Mouse (Mus musculus): ENCODE measurements around the gene Rbm25. TPM values are rescaled to one million over a fixed set of nuclear protein-coding genes. Genes with fewer than 3 reads are reported as not detected.

Rbm25 gene
- polyA plus RNA-seq, 1 experiment, result 130 TPM

GRCm38 (mm10) chr12:83716416-83717184 lies 85.6 kb downstream of the Rbm25 start:
- Histone ChIP-seq H3K4me1 (ENCODE audit: control insufficient read depth, insufficient read depth, low read length) (peaks cover 10% of the 10 kb centered on the region; the same call in 1 of the 2 replicates), H3K27ac (ENCODE audit: insufficient read depth, low read length) (0 out of 2 replicates have a peak overlapping the region, but pooled peaks have one; percentile 11), H3K4me3 (ENCODE audit: insufficient read depth, low read length) (no peak overlapping the region)
- TF ChIP-seq POLR2A (IDR thresholded peaks at IDR 0.05; ENCODE audit: extremely low read depth, insufficient read depth, low read length) (no peak), CTCF (IDR thresholded peaks at IDR 0.05; ENCODE audit: extremely low read depth, insufficient read depth, low read length) (no peak)

GRCm38 (mm10) chr12:83719431-83719830 lies 88.4 kb downstream of the Rbm25 start:
- no peak for TF ChIP-seq CTCF (IDR thresholded peaks at IDR 0.05; ENCODE audit: extremely low read depth, insufficient read depth, low read length)
- no peak for TF ChIP-seq POLR2A (IDR thresholded peaks at IDR 0.05; ENCODE audit: extremely low read depth, insufficient read depth, low read length)
- Histone ChIP-seq H3K4me3 (ENCODE audit: insufficient read depth, low read length) (no peak overlapping the region), H3K27ac (ENCODE audit: insufficient read depth, low read length) (no peak overlapping the region), H3K4me1 (ENCODE audit: control insufficient read depth, insufficient read depth, low read length) (peaks cover 9% of the 10 kb centered on the region; the same call in 1 of the 2 replicates)

GRCm38 (mm10) chr12:83721281-83721680 lies 90.2 kb downstream of the Rbm25 start:
- 0 out of 2 replicates have a peak overlapping the region, but pooled peaks have one; percentile 16 for H3K27ac ChIP-seq (ENCODE audit: insufficient read depth, low read length)
- TF ChIP-seq CTCF (IDR thresholded peaks at IDR 0.05; ENCODE audit: extremely low read depth, insufficient read depth, low read length), result no peak
- H3K4me1 ChIP-seq (ENCODE audit: control insufficient read depth, insufficient read depth, low read length), result peaks cover 6% of the 10 kb centered on the region; the same call in 1 of the 2 replicates
- H3K4me3 ChIP-seq (ENCODE audit: insufficient read depth, low read length), result no peak overlapping the region

DNA sequence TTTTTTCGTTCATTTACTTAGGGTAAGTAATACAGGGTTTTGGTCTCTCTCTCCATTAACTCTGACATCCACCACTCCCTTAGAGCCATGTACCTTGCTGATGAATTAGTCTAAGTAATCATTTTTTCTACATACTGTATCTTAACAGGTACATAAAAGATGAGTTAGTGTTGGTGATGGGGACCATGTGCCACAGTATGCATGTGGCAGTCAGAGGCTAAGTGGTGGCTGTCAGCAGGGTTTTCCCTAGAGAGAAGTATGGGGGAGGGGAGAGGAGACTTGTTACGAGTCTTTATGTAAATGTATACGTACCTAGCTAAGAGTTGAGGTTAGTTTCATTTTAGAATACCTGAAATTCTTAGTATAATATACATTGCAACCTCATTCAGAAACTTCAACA lies 92.0 kb downstream of the Rbm25 start:
- no peak overlapping the region for H3K4me3 ChIP-seq (ENCODE audit: insufficient read depth, low read length)
- TF ChIP-seq POLR2A (IDR thresholded peaks at IDR 0.05; ENCODE audit: extremely low read depth, insufficient read depth, low read length) (no peak), CTCF (IDR thresholded peaks at IDR 0.05; ENCODE audit: extremely low read depth, insufficient read depth, low read length) (no peak)
- H3K4me1 ChIP-seq (ENCODE audit: control insufficient read depth, insufficient read depth, low read length), result peaks cover 3% of the 10 kb centered on the region; the same call in 1 of the 2 replicates
- H3K27ac ChIP-seq (ENCODE audit: insufficient read depth, low read length), result no peak overlapping the region

GRCm38 (mm10) chr12:83726510-83727308 lies 95.7 kb downstream of the Rbm25 start:
- Histone ChIP-seq H3K4me1 (ENCODE audit: control insufficient read depth, insufficient read depth, low read length) (no peaks in the 10 kb centered on the region), H3K4me3 (ENCODE audit: insufficient read depth, low read length) (no peak overlapping the region), H3K27ac (ENCODE audit: insufficient read depth, low read length) (no peak overlapping the region)
- TF ChIP-seq POLR2A (IDR thresholded peaks at IDR 0.05; ENCODE audit: extremely low read depth, insufficient read depth, low read length) (no peak), CTCF (IDR thresholded peaks at IDR 0.05; ENCODE audit: extremely low read depth, insufficient read depth, low read length) (no peak)

DNA sequence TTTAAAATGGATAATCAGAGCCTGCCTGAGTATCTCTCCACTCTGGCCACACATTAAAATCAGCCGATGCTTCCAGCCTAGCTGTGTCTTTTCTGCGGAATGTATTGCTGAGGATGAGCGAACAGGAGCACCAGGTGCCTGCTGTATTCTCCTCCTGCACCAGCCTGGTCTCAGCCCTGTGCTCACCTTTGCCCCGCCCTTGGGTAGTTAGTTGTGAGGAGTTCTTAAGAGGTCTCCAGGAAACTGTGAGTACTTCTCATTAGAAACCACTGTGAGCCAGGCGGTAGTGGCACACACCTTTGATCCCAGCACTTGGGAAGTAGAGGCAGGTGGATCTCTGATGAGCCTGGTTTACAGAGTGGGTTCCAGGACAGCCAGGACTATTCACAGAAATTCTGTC lies 101.2 kb downstream of the Rbm25 start:
- TF ChIP-seq POLR2A (IDR thresholded peaks at IDR 0.05; ENCODE audit: extremely low read depth, insufficient read depth, low read length) (no peak), CTCF (IDR thresholded peaks at IDR 0.05; ENCODE audit: extremely low read depth, insufficient read depth, low read length) (no peak)
- Histone ChIP-seq H3K4me3 (ENCODE audit: insufficient read depth, low read length) (no peak overlapping the region), H3K27ac (ENCODE audit: insufficient read depth, low read length) (no peak overlapping the region), H3K4me1 (ENCODE audit: control insufficient read depth, insufficient read depth, low read length) (no peaks in the 10 kb centered on the region)

Other genes starting within 250 kb of the Rbm25 start
- gene Dpf3, start 143.5 kb upstream of the Rbm25 start, polyA plus RNA-seq (2012; rRNA removed), result 3.8 and 5.8 TPM in 2 replicates
- gene Dcaf4, start 110.8 kb upstream of the Rbm25 start, polyA plus RNA-seq (2012; rRNA removed), result 32.1 and 33.7 TPM in 2 replicates
- gene Zfyve1, start 34.0 kb upstream of the Rbm25 start, polyA plus RNA-seq (2012; rRNA removed), result 31.3 and 38.9 TPM in 2 replicates
- gene Psen1, start 56.9 kb downstream of the Rbm25 start, polyA plus RNA-seq (2012; rRNA removed), result 33.8 and 37.7 TPM in 2 replicates
- 3.0 and 3.4 TPM in 2 replicates for gene Papln, start 132.4 kb downstream of the Rbm25 start, polyA plus RNA-seq (2012; rRNA removed)